Mouse (Mus musculus): ENCODE measurements around the gene Htr3b. TPM values are rescaled to one million over a fixed set of nuclear protein-coding genes. Genes with fewer than 3 reads are reported as not detected.
A peak's percentile ranks its signal among the peaks of the same experiment; 100 is the strongest.

Gene Htr3b
- total and polyA plus RNA-seq, 3 experiments: not detected

- no peak for DNase-seq (ENCODE audit: extremely low read depth)
- Histone ChIP-seq H3K9ac (ENCODE audit: insufficient read depth, low read depth) (no peak overlapping the region), H3K4me1 (ENCODE audit: control insufficient read depth in 1 of 2, insufficient read depth in 2 of 2) (peaks cover 0 to 20% of the 10 kb centered on the region in 2 experiments; a peak in 2 of 4 replicates), H3K79me2 (replicated peaks; ENCODE audit: control insufficient read depth, extremely low read depth, insufficient read depth, poor library complexity, severe bottlenecking) (no peaks in the 10 kb centered on the region), H3K4me3 (replicated peaks in 1 of 3; ENCODE audit: low read depth in 2 of 3, low read length in 2 of 3, poor library complexity in 1 of 3) (no peak overlapping the region), H3K4me2 (ENCODE audit: insufficient read depth, low read depth, poor library complexity, severe bottlenecking) (no peak overlapping the region), H3K27ac (ENCODE audit: insufficient read depth, low read depth) (no peak overlapping the region), H3K36me3 (replicated peaks in 1 of 2; ENCODE audit: control insufficient read depth in 1 of 2, insufficient read depth in 1 of 2, low read length in 1 of 2) (peaks cover 0 to 47% of the 10 kb centered on the region in 2 experiments), H3K27me3 (replicated peaks) (no peaks in the 10 kb centered on the region), H3K9me3 (replicated peaks; ENCODE audit: low read length) (no peaks in the 10 kb centered on the region)
- in situ Hi-C loops (cut with MboI; ENCODE audit: low pct_ligation_motif_present, low pct_unique_long_range_greater_than_20kb, low sequenced_read_pairs) (no loop called here), dilution Hi-C loops (cut with MboI; ENCODE audit: extremely low pct_ligation_motif_present, extremely low pct_unique_long_range_greater_than_20kb, low sequenced_read_pairs) (no loop called here)
- peak; percentile 18 for TF ChIP-seq RAD21 (IDR thresholded peaks at IDR 0.05; ENCODE audit: low read depth, low read length)
- no peak for TF ChIP-seq UBTF (IDR thresholded peaks at IDR 0.05; ENCODE audit: low read depth, low read length)
- TF ChIP-seq KAT2A (IDR thresholded peaks at IDR 0.05; ENCODE audit: insufficient replicate concordance, low read length): no peak
- peak in 1 of 2 experiments; percentile 52; a peak in 2 of 4 replicates for TF ChIP-seq CTCF (conservative IDR thresholded peaks at IDR 0.05 in 1 of 2, IDR thresholded peaks at IDR 0.05 in 1 of 2; ENCODE audit: low read depth in 2 of 2, low read length in 2 of 2)
- no peak for TF ChIP-seq HCFC1 (IDR thresholded peaks at IDR 0.05; ENCODE audit: low read depth, low read length)
- TF ChIP-seq TBP (conservative IDR thresholded peaks at IDR 0.05; ENCODE audit: low read depth, low read length): no peak
Measured at GRCm38 (mm10) chr9:48995735-48996134, 30.9 kb upstream of the Htr3b start.

DNA sequence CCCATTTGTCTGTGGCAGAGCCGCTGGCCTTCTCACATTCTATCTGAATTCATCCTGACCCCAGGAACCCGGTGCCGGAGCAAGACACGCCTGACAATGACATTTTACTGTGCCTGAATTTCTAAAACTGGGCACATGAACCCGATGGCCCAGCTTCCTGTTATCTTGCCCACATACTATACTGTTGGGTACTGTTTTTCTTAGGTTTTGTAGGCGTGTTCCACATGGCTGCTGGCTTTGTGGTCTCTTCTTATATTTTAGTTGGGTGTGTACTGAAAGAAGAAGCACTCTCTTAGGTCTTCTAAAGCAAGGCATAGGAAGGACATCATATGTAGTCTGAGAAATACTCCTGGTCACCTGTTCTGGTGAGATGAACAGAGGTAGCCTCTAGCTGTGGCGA is 30.0 kb upstream of the Htr3b start:
- dilution Hi-C loops (cut with MboI; ENCODE audit: extremely low pct_ligation_motif_present, extremely low pct_unique_long_range_greater_than_20kb, low sequenced_read_pairs) (no loop called here), in situ Hi-C loops (cut with MboI; ENCODE audit: low pct_ligation_motif_present, low pct_unique_long_range_greater_than_20kb, low sequenced_read_pairs) (no loop called here)
- no peaks in the 10 kb centered on the region for H3K9me3 ChIP-seq (replicated peaks; ENCODE audit: low read length)
- no peaks in the 10 kb centered on the region for H3K27me3 ChIP-seq (replicated peaks)
- no peak overlapping the region for H3K27ac ChIP-seq (ENCODE audit: insufficient read depth, low read depth)
- no peak overlapping the region for H3K4me3 ChIP-seq (replicated peaks in 1 of 3; ENCODE audit: low read depth in 2 of 3, low read length in 2 of 3, poor library complexity in 1 of 3)
- H3K9ac ChIP-seq (ENCODE audit: insufficient read depth, low read depth): no peak overlapping the region
- peaks cover 0 to 44% of the 10 kb centered on the region in 2 experiments for H3K36me3 ChIP-seq (replicated peaks in 1 of 2; ENCODE audit: control insufficient read depth in 1 of 2, insufficient read depth in 1 of 2, low read length in 1 of 2)
- no peak overlapping the region for H3K4me2 ChIP-seq (ENCODE audit: insufficient read depth, low read depth, poor library complexity, severe bottlenecking)
- no peak for DNase-seq (ENCODE audit: extremely low read depth)
- no peaks in the 10 kb centered on the region for H3K79me2 ChIP-seq (replicated peaks; ENCODE audit: control insufficient read depth, extremely low read depth, insufficient read depth, poor library complexity, severe bottlenecking)
- peaks cover 0 to 20% of the 10 kb centered on the region in 2 experiments; a peak in 2 of 4 replicates for H3K4me1 ChIP-seq (ENCODE audit: control insufficient read depth in 1 of 2, insufficient read depth in 2 of 2)
- TF ChIP-seq ZKSCAN1 (IDR thresholded peaks at IDR 0.05; ENCODE audit: borderline replicate concordance, low read depth, low read length) (no peak), MAFK (IDR thresholded peaks at IDR 0.05; ENCODE audit: insufficient replicate concordance, low read length) (no peak), RAD21 (IDR thresholded peaks at IDR 0.05; ENCODE audit: low read depth, low read length) (no peak), GABPA (IDR thresholded peaks at IDR 0.05; ENCODE audit: insufficient replicate concordance, low read depth, low read length) (no peak), ZMIZ1 (IDR thresholded peaks at IDR 0.05; ENCODE audit: low read depth, low read length) (no peak), POLR2AphosphoS2 (IDR thresholded peaks at IDR 0.05; ENCODE audit: low read depth, low read length) (no peak), USF2 (conservative IDR thresholded peaks at IDR 0.05; ENCODE audit: low read depth, low read length) (no peak), HCFC1 (IDR thresholded peaks at IDR 0.05; ENCODE audit: low read depth, low read length) (no peak), TBP (conservative IDR thresholded peaks at IDR 0.05; ENCODE audit: low read depth, low read length) (no peak), MAZ (IDR thresholded peaks at IDR 0.05; ENCODE audit: low read depth, low read length) (no peak), ZC3H11A (IDR thresholded peaks at IDR 0.05; ENCODE audit: low read depth, low read length) (no peak), PAX5 (IDR thresholded peaks at IDR 0.05; ENCODE audit: low read length) (no peak), CTCF (conservative IDR thresholded peaks at IDR 0.05 in 1 of 2, IDR thresholded peaks at IDR 0.05 in 1 of 2; ENCODE audit: low read depth in 2 of 2, low read length in 2 of 2) (no peak), EP300 (IDR thresholded peaks at IDR 0.05; ENCODE audit: low read length) (no peak), RCOR1 (conservative IDR thresholded peaks at IDR 0.05; ENCODE audit: low read depth, low read length) (no peak), CHD2 (IDR thresholded peaks at IDR 0.05; ENCODE audit: low read length) (no peak), MYC (IDR thresholded peaks at IDR 0.05; ENCODE audit: low read depth, low read length) (no peak), KAT2A (IDR thresholded peaks at IDR 0.05; ENCODE audit: insufficient replicate concordance, low read length) (no peak), IRF4 (IDR thresholded peaks at IDR 0.05; ENCODE audit: low read depth, low read length) (no peak), NELFE (IDR thresholded peaks at IDR 0.05; ENCODE audit: low read depth, low read length) (no peak)

Data from CH12.LX (cell line).